Mouse (Mus musculus) urinary bladder, postnatal 0 days (tissue): Measurements from ENCODE around the gene P3h4. TPM values are rescaled to one million over a fixed set of nuclear protein-coding genes. Genes with fewer than 3 reads are reported as not detected.

Source experiments
- microRNA-seq: library from miRNA; unstranded; fragments of <30 nt; microRNA quantifications from one replicate; pipeline ENCODE4, GENCODE M21; 2016
- polyA plus RNA-seq: library from polyadenylated mRNA; unstranded; fragments of >200 nt; fragmentation: Nextera tagmentation; extraction: Ambion mirVana; gene quantifications from 2 replicates; pipeline ENCODE4 v1.2.1, GENCODE M21; 2015

Gene P3h4
- 77.6 and 84.4 TPM in 2 replicates for polyA plus RNA-seq

GRCm38 (mm10) chr11:100414021-100414913 lies at the start of gene P3h4:
Gene P3h4, minus strand, starts transcription at chr11:100414836.

GRCm38 (mm10) chr11:100441797-100442196 lies 27.2 kb upstream of the P3h4 start, which contains the start of the genes Nt5c3b and Klhl10:
Gene Nt5c3b, minus strand, starts transcription at chr11:100441808.
Gene Klhl10, plus strand, starts transcription at chr11:100441917.

GRCm38 (mm10) chr11:100414914-100415822 lies 532 bp upstream of the P3h4 start, which contains the start of gene Fkbp10:
Gene Fkbp10, plus strand, starts transcription at chr11:100415697.

DNA sequence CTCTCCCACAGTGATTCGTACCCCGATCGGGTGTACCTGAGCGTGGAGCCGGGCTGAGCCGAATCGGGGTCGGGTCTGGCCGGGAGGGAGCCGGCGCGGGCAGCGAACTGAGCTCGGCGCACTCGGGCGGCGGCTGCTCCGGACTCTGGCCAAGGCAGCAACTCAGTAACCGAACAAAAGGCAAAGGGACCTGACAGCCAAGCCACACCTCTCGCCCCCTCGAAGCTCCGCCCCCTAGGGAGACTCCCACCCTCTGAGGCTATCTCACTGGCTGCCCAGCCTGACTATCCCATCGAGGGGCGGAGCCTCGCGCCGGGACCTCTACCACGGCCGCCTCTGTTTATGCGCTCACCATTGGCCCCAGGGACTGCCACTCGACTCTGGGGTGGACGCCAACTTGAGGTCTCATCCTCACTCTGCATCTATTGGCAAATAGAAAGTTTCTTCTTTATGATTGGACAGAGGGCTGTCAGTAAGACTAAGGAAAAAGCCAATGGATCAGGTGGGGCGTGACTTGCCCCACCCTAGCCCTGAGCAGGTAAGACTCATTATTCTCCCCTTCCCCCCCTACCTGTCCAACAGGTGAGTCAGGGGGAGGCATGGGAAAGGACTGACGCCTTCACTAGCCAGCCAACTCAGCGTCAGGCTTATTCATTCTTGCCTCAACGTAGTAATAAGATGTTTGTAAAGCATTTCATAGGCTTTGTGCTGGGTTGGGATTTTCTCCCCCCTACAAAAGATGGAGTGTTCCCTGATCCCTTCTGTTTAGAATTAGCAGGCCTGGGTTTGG lies 16.8 kb downstream of the P3h4 start, which contains the start of gene Jup:
Gene Jup, minus strand, starts transcription at position 164 of the 790 bp plus-strand sequence.

Small RNA genes lying within 50 kb of the gene (microRNA-seq; reads per million reads assigned to microRNA genes)
- gene Gm27374 = not detected

Other genes starting within 250 kb of the P3h4 start
- not detected in 2 replicates for gene Krt9, start 221.6 kb downstream of the P3h4 start, polyA plus RNA-seq
- 230 and 251 TPM in 2 replicates for gene Krt14, start 207.3 kb downstream of the P3h4 start, polyA plus RNA-seq
- not detected in 2 replicates for gene Krt16, start 165.9 kb downstream of the P3h4 start, polyA plus RNA-seq
- gene Krt17, start 153.8 kb downstream of the P3h4 start, polyA plus RNA-seq = 4.6 and 5.2 TPM in 2 replicates
- gene Krt42, start 145.0 kb downstream of the P3h4 start, polyA plus RNA-seq = not detected in 2 replicates
- gene Eif1, start 95.0 kb downstream of the P3h4 start, polyA plus RNA-seq = 1,889 and 2,012 TPM in 2 replicates
- gene Gast, start 80.4 kb downstream of the P3h4 start, polyA plus RNA-seq = not detected in 2 replicates
- gene Hap1, start 58.7 kb downstream of the P3h4 start, polyA plus RNA-seq = 1.4 and 2.0 TPM in 2 replicates
- gene Jup, start 17.1 kb downstream of the P3h4 start, polyA plus RNA-seq = 114 and 129 TPM in 2 replicates
- gene Fkbp10, start 861 bp upstream of the P3h4 start, polyA plus RNA-seq = 148 and 172 TPM in 2 replicates
- gene Nt5c3b, start 27.0 kb upstream of the P3h4 start, polyA plus RNA-seq = 238 and 265 TPM in 2 replicates
- 0.63 and 0.71 TPM in 2 replicates for gene Klhl10, start 27.1 kb upstream of the P3h4 start, polyA plus RNA-seq
- gene Klhl11, start 57.9 kb upstream of the P3h4 start, polyA plus RNA-seq = 4.9 TPM in 2 replicates
- gene Acly, start 113.2 kb upstream of the P3h4 start, polyA plus RNA-seq = 81.8 and 108 TPM in 2 replicates
- gene Ttc25, start 130.8 kb upstream of the P3h4 start, polyA plus RNA-seq = 0.18 and 0.28 TPM in 2 replicates
- 62.8 and 69.7 TPM in 2 replicates for gene Cnp, start 160.1 kb upstream of the P3h4 start, polyA plus RNA-seq
- gene Nkiras2, start 204.4 kb upstream of the P3h4 start, polyA plus RNA-seq = 46.9 and 52.8 TPM in 2 replicates
- 95.8 and 98.6 TPM in 2 replicates for gene Dnajc7, start 205.3 kb upstream of the P3h4 start, polyA plus RNA-seq